Mouse (Mus musculus) adipocyte (in vitro differentiated cells): ENCODE measurements around the gene Zfp94.
A peak's percentile ranks its signal among the peaks of the same experiment; 100 is the strongest.

ENCODE experiments used
- DNase-seq: peaks from one replicate; pipeline ENCODE4 v3.0.0-alpha.2; 2016; ENCODE audit warnings: low spot score

The Zfp94 gene

DNA sequence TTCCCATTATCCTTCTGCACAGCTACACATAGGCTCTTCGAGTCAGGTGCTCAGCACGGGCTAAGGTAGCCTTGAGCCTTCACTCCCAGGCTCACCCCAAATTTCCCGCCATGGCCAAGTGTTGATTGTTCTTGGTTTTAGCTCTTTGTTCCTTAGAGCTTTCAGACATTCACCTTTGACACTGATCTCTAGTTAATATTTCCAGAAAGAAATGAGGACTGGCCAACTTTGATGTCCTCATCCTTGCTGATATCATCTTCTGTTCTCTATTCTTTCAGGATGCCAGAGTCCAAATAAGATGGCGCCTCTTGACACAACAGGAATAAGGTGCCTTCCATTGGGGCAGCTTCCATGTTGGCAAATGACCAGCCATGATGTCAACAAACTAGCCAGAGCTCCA, 42.0 kb downstream of the Zfp94 start:
- DNase-seq: no peak

DNA sequence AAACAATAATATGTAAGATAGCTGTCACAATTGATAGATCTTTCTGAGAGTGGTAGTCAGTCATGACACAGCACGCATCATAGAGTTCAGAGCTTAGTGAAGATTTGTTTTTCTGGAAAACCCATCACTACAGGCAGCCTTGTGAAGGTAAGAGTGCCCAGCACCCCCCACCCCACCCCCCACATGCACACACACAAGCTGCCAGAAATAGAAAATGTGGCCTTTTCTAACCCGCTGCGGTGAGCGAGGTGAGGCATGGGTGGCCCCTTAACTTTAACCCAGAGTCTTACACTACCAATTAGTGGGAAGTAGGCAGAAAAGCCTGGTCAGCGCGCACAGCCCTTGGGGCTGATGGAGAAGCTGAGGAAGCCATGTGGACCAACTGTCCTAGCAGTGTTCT, 45.3 kb downstream of the Zfp94 start:
- DNase-seq: no peak

DNA sequence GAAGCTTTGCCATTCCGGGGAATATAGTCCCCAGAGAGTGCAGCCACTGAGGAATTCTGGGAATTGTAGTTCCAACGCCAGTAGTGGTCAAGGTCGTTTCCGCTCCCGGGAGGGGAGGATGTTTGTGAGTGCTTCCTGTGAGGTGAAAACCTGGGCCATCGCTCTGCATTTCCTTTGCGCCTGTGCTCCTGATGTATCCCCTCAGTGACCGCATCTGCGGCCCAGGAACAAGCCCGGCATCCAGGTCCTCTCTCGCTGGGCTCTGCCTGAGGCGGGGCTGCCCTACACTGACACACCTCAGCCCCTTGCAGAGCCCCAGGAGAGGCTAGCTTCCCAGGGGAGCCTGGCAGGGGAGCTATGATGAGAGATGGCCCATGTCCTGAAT, 46.2 kb downstream of the Zfp94 start, which contains the start of gene Zfp93:
Gene Zfp93 (plus strand): TSS at position 133 of the 385 bp plus-strand sequence.
- peak; percentile 79 for DNase-seq

DNA sequence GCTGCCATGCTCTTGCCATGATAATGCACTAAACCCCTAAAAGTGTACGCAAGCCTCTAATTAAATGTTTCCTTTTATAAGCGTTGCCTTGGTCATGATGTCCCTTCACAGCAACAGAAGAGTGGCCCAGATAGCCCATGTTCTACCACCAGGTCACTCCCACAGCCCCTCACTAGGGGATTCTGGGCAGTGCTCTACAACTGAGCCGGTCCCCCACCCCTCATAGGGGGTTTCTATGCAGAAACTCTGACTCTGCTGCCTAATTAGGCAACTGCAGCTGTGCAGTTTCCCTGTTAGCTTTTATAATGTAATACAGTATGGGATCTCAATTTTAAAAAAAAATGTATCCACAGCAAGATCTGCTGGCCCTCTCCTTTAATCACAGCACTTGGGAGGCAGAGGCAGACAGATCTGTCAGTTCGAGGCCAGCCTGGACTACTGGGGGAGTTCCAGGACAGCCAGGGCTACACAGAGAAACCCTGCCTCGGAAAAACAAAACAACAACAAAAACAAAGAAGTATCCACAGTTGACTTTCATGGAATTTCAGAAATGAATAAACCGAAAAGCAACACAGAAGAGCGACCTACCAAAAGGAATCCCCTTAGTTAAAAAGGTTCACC, 46.7 kb downstream of the Zfp94 start:
- DNase-seq: no peak

DNA sequence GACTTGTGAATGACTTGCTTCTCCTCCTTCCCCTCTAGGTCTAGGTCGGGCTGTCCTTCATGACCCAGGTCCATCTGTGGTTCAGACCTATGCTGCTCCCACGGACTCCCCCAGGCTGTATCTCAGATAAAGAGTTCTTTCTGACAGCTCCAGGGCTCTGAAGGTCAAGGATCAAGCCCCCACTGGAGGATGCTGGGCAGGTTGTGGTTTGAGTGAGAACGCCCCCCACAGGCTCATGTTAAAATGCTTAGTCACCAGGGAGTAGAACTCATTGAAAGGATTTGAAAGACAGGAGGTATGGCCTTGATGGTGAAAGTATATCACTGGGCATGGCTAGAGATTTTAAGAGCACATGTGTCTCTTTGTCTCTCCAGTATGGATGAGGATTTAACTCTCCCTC, 47.2 kb downstream of the Zfp94 start:
- DNase-seq: no peak

DNA sequence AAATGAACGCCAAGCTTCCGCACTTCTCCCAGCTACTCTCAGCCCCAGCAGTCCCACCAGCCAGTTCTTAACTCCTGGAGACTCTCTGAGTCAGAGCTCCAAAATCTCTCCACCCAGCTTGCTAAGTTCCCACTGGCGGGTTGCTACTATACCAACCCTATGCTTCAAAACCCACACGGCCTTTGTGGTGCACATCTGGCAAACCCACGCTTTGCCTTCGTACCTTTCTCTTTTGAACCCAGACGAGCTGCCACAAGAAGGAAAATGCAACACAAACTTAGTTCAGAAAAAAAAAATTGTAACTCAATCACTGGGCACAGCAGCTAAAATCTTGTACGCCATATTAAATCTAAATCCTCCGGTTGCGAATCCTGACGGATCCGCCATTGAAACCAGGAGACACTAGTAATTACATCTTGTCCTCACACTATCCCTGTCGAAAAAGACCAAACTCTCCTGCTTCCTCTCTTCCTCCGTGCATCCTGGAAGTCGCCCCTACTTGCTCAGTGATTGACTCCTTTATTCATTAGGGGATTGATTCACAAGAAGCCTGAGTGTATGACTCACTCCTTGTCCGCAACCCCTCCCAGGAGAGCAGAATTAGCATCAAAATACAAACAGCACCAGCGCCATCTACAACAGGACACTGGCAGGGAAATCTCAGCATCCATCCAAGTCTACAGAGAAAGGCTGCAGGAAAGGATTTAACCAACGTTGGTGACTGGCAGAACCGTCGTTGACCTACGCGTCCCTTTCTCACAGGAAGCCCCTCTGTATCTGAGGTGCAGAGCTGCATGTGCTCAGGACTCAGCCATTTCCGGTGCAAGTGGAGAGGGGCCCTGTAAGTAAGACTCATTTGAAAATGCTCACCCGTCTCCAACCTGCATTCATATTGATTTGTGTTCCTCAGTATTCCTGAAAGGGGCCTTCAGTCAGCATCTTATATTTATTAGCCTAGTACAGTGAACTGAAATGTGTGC, 48.0 kb downstream of the Zfp94 start:
- DNase-seq: no peak

DNA sequence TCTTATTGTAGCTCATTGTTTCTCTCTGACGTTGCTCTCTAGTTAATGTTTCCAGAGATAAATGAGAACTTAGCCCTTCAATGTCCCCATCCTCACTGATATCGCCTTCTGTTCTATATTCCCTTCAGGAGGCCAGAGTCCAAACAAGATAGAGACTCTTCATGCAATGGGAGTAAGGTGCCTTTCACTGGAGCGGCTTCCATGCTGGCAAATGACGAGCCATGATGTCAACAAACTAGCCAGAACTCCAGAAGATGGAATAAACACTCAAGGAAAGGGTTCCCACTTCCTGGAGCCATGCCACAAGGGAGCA, 56.5 kb downstream of the Zfp94 start:
- no peak for DNase-seq

DNA sequence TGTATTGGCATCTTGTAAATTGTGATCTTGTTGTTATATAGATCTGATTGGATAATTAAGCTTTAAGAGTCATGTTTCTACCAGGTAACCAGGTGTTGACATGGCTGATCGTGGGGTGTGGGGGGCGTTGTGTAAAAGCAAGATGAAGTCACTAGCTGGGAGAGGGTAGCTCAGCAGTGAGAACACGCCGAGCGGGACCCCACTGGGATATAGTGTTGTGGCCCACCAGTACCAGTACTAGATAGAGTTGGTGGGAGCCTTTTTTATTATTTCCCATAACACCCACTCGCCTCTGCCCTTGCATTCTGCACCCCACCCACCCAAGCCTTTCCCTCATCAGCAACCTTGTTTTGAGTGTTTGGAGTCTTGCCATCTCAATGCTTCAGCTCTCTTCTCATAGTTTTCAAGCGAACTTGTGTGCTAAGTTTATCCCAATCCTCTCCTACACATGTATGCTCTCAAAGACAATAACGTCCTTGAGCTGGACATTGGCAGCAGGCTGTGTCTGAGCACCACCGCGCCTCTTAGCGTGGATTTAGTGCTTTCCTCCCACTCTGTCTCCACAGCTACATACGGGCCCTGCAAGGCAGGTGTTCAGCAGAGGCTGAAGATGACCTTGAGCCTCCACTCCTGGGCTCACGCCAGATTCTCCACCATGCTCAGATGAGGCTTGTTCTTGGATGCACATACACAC, 57.0 kb downstream of the Zfp94 start:
- no peak for DNase-seq

DNA sequence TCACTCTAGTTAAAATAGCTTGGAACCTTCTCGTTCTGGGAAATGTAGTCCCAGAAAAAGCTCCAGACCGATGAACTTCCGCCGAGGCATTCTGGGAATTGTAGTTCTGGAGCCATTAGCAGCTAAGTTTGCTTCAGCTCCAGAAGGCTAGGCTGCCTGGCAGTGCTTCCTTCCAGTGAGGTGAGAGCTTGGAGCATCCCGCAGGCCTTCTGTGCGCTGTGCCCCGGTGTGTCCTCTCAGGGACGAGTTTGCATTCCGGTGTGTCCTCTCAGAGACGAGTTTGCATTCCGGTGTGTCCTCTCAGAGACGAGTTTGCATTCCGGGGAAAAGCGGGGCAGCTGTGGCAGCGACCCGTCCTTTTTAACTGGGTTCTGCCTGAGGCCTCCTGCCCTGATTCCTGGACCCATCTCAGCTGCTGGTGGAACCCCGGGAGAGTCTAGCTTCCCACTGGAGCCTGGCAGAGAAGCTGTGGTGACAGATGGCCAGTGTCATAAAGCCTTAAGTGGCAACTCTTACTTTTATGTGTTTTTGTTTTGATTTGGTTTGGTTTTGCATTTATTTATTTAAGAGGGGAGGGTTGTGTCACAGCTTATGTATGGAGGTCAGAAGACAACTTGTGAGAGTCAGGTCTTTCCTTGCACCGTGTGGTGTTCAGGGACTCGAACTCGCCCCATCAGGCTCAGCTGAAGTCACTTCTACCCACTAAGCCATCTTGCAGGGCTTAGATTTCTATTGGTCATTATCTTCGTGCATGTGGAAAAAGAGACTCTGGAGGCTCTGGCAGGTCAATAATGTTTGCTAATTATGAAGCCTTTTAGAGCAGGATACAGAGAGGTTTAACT, 61.6 kb downstream of the Zfp94 start, which contains the start of gene Zfp108:
Gene Zfp108 (plus strand): TSS at position 162 of the 842 bp plus-strand sequence.
- DNase-seq: peak; percentile 79

DNA sequence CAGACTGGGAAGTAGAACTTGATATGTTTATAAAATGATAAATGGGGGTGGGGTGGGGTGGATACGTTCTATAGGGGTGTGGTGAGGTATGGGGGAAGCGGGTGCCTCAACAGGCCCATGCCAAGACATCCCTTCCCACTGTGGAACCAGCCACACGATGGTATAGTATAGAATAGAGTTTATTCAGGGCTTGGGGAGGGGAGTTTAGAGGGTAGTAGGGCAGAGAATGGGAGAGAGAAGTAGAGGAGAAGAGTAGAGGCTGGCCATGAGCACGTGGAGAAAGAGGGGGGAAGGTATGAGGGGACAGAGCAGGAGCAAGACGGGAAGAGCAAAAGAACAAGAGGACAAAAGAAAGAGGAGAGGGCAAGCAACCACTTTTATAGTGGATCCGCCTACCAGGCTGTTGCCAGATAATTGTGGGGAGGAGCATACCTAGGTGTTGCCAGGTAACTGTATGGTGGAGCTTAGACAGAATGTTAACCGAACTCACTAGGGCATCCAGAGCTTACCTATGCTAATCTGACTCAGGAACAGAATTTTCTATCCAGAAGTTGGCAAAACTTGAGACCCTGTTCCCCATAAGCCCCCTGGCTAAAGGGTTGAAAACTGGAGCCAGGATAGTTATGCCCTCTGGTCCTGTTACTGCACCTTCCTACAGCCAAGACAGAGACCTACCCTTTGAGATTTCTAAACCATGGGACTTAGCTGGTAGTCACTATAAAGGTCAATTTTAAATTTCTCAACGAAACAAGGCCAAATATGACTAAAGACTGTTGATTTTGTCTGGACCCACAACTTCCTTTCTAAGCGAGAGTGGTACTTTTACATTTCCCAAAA, 62.5 kb downstream of the Zfp94 start:
- no peak for DNase-seq
